Comparison of ENCODE assay signal across 8 mouse cellular contexts in genomic region chr2:60962671-60963421, GRCm38 (mm10). TPM values are rescaled to one million over a fixed set of nuclear protein-coding genes. Genes with fewer than 3 reads are reported as not detected.
A peak's percentile ranks its signal among the peaks of the same experiment; 100 is the strongest.
DNase-seq lines count a peak whose midpoint lies in the region; ATAC-seq and TF ChIP-seq lines count a peak whose summit lies in the region.

TSS of gene Rbms1 (minus strand) at chr2:60963192.

- peak; percentile 86 for ATAC-seq in hindbrain, postnatal 0 days

- H3K36me3 ChIP-seq in hindbrain, postnatal 0 days (ENCODE audit: insufficient read depth, low read length), result no peaks in the 10 kb centered on the region

- WGBS in hindbrain, postnatal 0 days, result 0% methylated on average over 50 of the region's 51 CpGs

- H3K27me3 ChIP-seq in hindbrain, postnatal 0 days (ENCODE audit: insufficient read depth, low read length), result no peaks in the 10 kb centered on the region

- H3K4me1 ChIP-seq in cortical plate, adult 2 months (ENCODE audit: control insufficient read depth, insufficient read depth, low read length), result peaks cover 1% of the 10 kb centered on the region; the same call in 1 of the 2 replicates
- no peaks in the 10 kb centered on the region for H3K4me1 ChIP-seq in hindbrain, postnatal 0 days (ENCODE audit: insufficient read depth, low read length)

- TF ChIP-seq POLR2A in cortical plate, adult 2 months (IDR thresholded peaks at IDR 0.05; ENCODE audit: extremely low read depth, insufficient read depth, low read length), result no peak

- H3K27ac ChIP-seq in cortical plate, adult 2 months (ENCODE audit: insufficient read depth, low read length), result peak within 1 kb of the TSS; percentile 80
- peak within 1 kb of the TSS; percentile 93 for H3K27ac ChIP-seq in hindbrain, postnatal 0 days

- H3K9me3 ChIP-seq in hindbrain, postnatal 0 days (ENCODE audit: low read length), result no peaks in the 10 kb centered on the region

- peak within 1 kb of the TSS; percentile 63 for H3K9ac ChIP-seq in hindbrain, postnatal 0 days (replicated peaks; ENCODE audit: low read length)

- no peak for TF ChIP-seq CTCF in cortical plate, adult 2 months (IDR thresholded peaks at IDR 0.05; ENCODE audit: extremely low read depth, insufficient read depth, low read length)
- no peak; the same call in 1 of the 2 replicates for TF ChIP-seq CTCF in hindbrain, postnatal 0 days (IDR thresholded peaks at IDR 0.05; ENCODE audit: low read depth)

- peak; percentile 86 for DNase-seq in ZHBTc4 (ENCODE audit: low read depth, low spot score)
- peak; percentile 70 for DNase-seq in gastrocnemius, postnatal 10 days
- peak; percentile 79 for DNase-seq in hindbrain, postnatal 0 days (ENCODE audit: low spot score)
- DNase-seq in left cerebral cortex, adult 18-20 months (ENCODE audit: low spot score in 2 of 2), result peak; percentile 46 to 69
- DNase-seq in lung, postnatal 36 days, result peak; percentile 78
- DNase-seq in retina, postnatal 7 days (ENCODE audit: low read depth, low spot score), result peak; percentile 16
- peak; percentile 71 to 75 for DNase-seq in urinary bladder, postnatal 36 days (ENCODE audit: low spot score in 2 of 2)

- peak within 1 kb of the TSS; percentile 77 for H3K4me2 ChIP-seq in hindbrain, postnatal 0 days (ENCODE audit: low read depth, low read length)

- peak within 1 kb of the TSS; percentile 92 for H3K4me3 ChIP-seq in cortical plate, adult 2 months (ENCODE audit: insufficient read depth, low read length)
- peak within 1 kb of the TSS; percentile 55 for H3K4me3 ChIP-seq in hindbrain, postnatal 0 days (ENCODE audit: low read length)

RNA-seq across cellular contexts. Expression of gene Rbms1, which starts in this region (rescaled TPM):
- polyA plus RNA-seq in cortical plate, adult 2 months (2012; rRNA removed), result 16.8 and 18.8 TPM in 2 replicates
- 10 to 100 TPM; 40.5 to 51.0 TPM for total RNA-seq in gastrocnemius, postnatal 10 days (2021)
- 39.0 and 66.2 TPM in 2 replicates for total RNA-seq in hindbrain, postnatal 0 days (2014; rRNA removed)
- 59.2 and 69.7 TPM in 2 replicates for polyA plus RNA-seq in hindbrain, postnatal 0 days (2015; fragmentation: Nextera tagmentation; extraction: Ambion mirVana)
- total RNA-seq in left cerebral cortex, adult 18-20 months (2021), result 10 to 100 TPM; 17.9 to 20.3 TPM

Comparison
In these comparisons a context has a peak if more than half of its experiments do, and no peak if none do; other contexts are left out.
1. Peak in every context shown above with its lines: DNase-seq, ATAC-seq, H3K4me3 ChIP-seq and H3K27ac ChIP-seq.
2. DNase-seq: peak in every context shown above with its lines; median percentile 86 in ZHBTc4; 79 in hindbrain, postnatal 0 days; 78 in lung, postnatal 36 days; 73 in urinary bladder, postnatal 36 days; 70 in gastrocnemius, postnatal 10 days; 58 in left cerebral cortex, adult 18-20 months; 16 in retina, postnatal 7 days.